Mouse (Mus musculus) left cerebral cortex, postnatal 10 days (tissue): ENCODE results near the gene Trim29. TPM values are rescaled to one million over a fixed set of nuclear protein-coding genes. Genes with fewer than 3 reads are reported as not detected.

ENCODE experiments used
- DNase-seq, 2 experiments: peaks; one replicate each; pipeline ENCODE4 v3.0.0; 2021 to 2022; ENCODE audit warnings: low spot score in 2 of 2, mixed read lengths in 1 of 2; ENCODE audit errors: extremely low spot score in 1 of 2
- intact Hi-C: fragments of 180-260 bp; cut with DNase I; formaldehyde crosslinking; loops from one replicate; pipeline ENCODE4 v1.15.1; 2025
- total RNA-seq, 2 experiments: library from RNA; stranded (reverse); gene quantifications; 2 replicates each; pipeline ENCODE4 v1.2.3; 2021

Gene Trim29
- total RNA-seq, 2 experiments from 2014 or later = 0.28 to 0.36 TPM

GRCm38 (mm10) chr9:43309087-43309872 is 1.4 kb upstream of the Trim29 start:
- intact Hi-C loops = no loop called here
- no peak for DNase-seq

GRCm38 (mm10) chr9:43312190-43312589 is 1.5 kb downstream of the Trim29 start:
- DNase-seq = no peak
- intact Hi-C loops = no loop called here

- DNase-seq = no peak
- intact Hi-C loops = no loop called here
Observed at GRCm38 (mm10) chr9:43313805-43314204, 3.2 kb downstream of the Trim29 start.

GRCm38 (mm10) chr9:43315320-43315950 is 4.8 kb downstream of the Trim29 start:
- intact Hi-C loops = no loop called here
- DNase-seq = no peak

- intact Hi-C loops = no loop called here
- DNase-seq = no peak
Observed at GRCm38 (mm10) chr9:43316466-43316865, 5.8 kb downstream of the Trim29 start.

- DNase-seq = no peak
- intact Hi-C loops = no loop called here
Observed at GRCm38 (mm10) chr9:43318661-43319060, 8.0 kb downstream of the Trim29 start.

- no peak for DNase-seq
- intact Hi-C loops = no loop called here
Observed at GRCm38 (mm10) chr9:43321951-43322350, 11.3 kb downstream of the Trim29 start.

GRCm38 (mm10) chr9:43322666-43323065 is 12.0 kb downstream of the Trim29 start:
- intact Hi-C loops = no loop called here
- DNase-seq = no peak

- intact Hi-C loops = no loop called here
- DNase-seq = no peak
Observed at GRCm38 (mm10) chr9:43325486-43325885, 14.8 kb downstream of the Trim29 start.

- no peak for DNase-seq
- intact Hi-C loops = no loop called here
Observed at GRCm38 (mm10) chr9:43326015-43326631, 15.5 kb downstream of the Trim29 start.

GRCm38 (mm10) chr9:43327182-43328129 is 16.8 kb downstream of the Trim29 start:
- intact Hi-C loops = no loop called here
- DNase-seq = no peak

GRCm38 (mm10) chr9:43330426-43330825 is 19.8 kb downstream of the Trim29 start:
- intact Hi-C loops = no loop called here

GRCm38 (mm10) chr9:43331476-43332471 is 21.1 kb downstream of the Trim29 start:
- intact Hi-C loops = no loop called here
- peak; percentile 66 to 68 for DNase-seq

More at GRCm38 (mm10) chr9:43330426-43330825, 19.8 kb downstream of the Trim29 start:
- DNase-seq = peak in 1 of 2 experiments; percentile 31

GRCm38 (mm10) chr9:43334476-43334875 is 23.8 kb downstream of the Trim29 start:
- peak in 1 of 2 experiments; percentile 9 for DNase-seq
- intact Hi-C loops = no loop called here

GRCm38 (mm10) chr9:43337636-43338035 is 27.0 kb downstream of the Trim29 start:
- intact Hi-C loops = loop anchor here (5.0 kb wide), 1 partner anchor 635 kb away; no protein-coding TSS in a partner anchor
- no peak for DNase-seq

- no peak for DNase-seq
- intact Hi-C loops = loop anchor here (5.0 kb wide), 1 partner anchor 634 kb away; no protein-coding TSS in a partner anchor
Observed at GRCm38 (mm10) chr9:43338067-43338466, 27.4 kb downstream of the Trim29 start.

GRCm38 (mm10) chr9:43339614-43340020 is 29.0 kb downstream of the Trim29 start:
- peak; percentile 68 to 72 for DNase-seq
- intact Hi-C loops = loop anchor here (5.0 to 10.0 kb wide), 3 partner anchors 403 to 633 kb away; partner anchors contain the start of gene Nectin1
